Mouse (Mus musculus): ENCODE results near the gene Gnat3. TPM values are rescaled to one million over a fixed set of nuclear protein-coding genes. Genes with fewer than 3 reads are reported as not detected.

Gnat3 gene
- total RNA-seq, 2 experiments from 2014 or later = 0.16 TPM; not detected in 1

DNA sequence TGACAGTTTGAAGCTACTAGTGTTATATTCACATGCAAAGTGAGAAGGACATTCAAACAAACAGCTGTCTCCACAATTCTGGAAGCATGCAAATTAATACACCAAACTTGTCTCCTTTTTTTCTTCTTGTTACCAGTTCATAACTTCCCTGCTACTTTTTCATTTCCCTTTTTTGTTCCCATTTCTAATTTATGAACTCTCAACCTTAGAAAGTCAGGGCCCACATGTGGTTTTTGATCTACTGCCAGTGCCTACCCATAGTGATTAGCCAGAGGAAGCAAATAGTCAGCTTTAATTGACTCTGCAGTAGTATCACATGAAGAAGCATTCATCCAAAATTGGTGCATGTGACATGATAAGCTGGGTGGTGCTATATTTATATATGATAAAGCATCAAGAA lies 44.7 kb downstream of the Gnat3 start:
- no peak for DNase-seq

DNA sequence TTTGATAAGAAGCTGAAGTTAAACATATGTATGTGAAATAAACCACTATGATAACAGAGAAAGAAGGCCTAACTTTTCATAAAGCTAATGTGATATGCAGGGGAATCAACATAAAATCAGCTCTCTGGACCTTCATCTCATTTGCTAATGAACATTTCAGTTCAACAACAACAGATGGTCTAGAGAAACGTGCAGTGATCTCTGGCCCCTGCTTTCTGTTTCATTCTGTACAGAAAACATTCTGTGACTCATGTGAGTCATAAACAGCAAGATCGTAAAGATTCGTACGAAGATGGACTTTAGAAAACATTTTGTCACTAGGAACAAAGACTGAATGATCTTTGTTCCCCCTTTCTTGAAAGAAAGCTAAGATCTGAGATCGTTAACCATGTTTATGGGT lies 48.0 kb downstream of the Gnat3 start:
- no peak for DNase-seq

- no peak for DNase-seq
Observed at GRCm38 (mm10) chr5:18013196-18013595, 50.8 kb downstream of the Gnat3 start.

DNA sequence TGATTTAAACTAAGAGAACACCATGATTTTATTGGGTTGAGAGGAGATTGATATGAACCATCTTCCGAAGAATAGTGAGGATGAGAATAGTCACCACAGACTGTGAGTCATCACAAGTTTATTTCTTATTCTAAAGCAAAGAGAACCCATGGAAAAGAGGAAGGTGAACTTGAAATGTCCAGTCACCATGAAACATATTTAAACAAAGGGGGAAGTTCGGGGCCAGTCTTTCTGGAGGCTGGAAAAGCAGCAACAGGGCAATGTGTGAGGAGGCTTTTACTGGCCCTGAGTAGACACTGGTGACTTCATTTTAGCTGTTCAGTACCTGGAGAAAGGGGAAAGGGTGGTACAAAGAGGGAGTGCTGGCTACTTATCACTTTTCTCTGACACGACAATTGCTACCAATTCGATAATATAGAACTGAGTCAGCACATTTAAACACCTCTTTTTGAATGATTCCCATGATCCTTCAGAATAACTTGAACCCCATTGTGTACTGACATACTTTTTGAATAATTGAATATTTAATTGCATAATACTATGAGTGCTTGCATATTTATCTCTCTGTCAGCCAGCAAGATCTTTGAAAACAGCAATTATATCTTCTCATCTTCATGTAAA lies 52.0 kb downstream of the Gnat3 start:
- DNase-seq = no peak

DNA sequence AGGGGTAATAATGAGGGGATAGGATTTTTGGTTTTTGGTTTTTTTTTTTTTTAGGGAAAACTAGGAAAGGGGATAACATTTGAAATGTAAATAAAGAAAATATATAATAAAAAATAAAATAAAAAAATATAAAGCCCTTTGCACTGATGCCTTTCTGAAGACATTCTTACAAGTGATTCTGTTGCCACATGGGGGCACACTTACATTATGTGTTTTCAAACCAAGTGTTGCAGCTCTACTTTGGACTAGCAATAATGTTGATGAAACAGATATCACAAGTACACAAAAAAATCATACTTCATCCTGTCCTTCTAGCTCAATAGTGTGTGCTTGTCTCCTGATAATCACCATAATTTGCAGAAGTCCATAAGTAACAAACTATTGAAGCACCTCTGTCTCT lies 61.0 kb downstream of the Gnat3 start:
- no peak for DNase-seq

DNA sequence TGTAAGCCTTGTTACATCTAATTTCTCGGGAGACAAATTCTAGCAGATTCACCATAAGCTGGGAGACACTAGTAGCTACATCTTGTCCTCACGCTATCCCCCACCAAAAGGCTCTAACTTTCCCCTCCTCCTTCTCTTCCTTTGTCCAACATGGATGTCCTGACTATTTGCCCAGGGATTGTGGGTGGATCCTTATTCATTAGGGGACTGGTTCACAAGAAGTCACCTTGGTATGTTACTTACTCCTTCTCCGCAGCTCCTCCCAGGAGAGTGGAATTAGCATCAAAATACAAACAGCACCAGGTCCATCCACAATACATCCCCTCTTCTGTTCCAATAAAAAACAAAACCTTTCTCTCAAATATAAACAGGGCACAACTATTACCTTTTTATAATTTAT lies 65.2 kb downstream of the Gnat3 start:
- DNase-seq = no peak

GRCm38 (mm10) chr5:18035848-18036638 lies 73.7 kb downstream of the Gnat3 start:
- no peak for DNase-seq

- peak; percentile 86 for DNase-seq
Observed at GRCm38 (mm10) chr5:18043022-18043421, 80.7 kb downstream of the Gnat3 start.

DNA sequence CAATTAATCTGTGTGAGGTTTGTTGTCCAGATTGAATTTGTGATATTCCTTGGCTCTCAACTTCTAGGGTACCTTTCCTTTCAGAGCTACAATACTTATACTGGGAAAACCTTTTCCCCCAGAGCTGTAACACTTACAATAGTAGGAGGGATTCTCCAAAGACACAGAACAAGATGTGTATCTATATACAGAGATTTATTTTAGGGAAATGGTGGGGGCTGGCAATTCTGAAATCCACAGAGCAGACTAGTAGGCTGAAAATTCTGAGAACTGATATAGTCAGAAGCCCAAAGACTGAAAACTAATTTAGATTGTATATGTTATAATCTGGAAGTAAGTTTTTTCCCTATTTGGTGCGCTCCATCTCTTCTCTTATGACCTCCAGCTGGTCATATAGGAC lies 86.5 kb downstream of the Gnat3 start:
- DNase-seq = no peak

DNA sequence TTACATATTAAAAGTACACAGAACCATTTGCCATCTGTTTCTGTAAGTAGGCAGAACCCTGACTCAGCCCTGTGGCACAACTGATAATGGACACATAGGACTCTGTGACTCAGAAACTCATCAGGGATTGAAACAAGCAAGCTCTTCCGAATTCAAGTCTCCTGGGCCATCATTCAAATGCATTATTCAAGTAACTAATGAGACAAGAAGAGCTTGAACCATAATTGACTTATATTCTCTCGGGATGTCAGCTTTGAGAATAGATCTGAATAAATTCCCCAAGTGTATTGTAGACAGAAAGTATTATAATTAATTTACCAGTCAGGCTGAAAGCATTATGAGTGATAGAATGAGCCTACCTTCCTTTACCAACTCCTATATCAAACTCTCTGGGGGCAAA lies 93.0 kb downstream of the Gnat3 start:
- DNase-seq = no peak

Other genes with a start within 250 kb of the Gnat3 start
- gene Cd36, start 73.7 kb upstream of the Gnat3 start, total RNA-seq (2021) = 100 to 1,000 TPM; 305 to 344 TPM

All from gastrocnemius, postnatal 10 days (tissue).